Mouse (Mus musculus): ENCODE results near the gene Mrc1. TPM values are rescaled to one million over a fixed set of nuclear protein-coding genes. Genes with fewer than 3 reads are reported as not detected.

Mrc1 gene
- polyA plus RNA-seq, 1 experiment from 2014 or later: 5.3 TPM

DNA sequence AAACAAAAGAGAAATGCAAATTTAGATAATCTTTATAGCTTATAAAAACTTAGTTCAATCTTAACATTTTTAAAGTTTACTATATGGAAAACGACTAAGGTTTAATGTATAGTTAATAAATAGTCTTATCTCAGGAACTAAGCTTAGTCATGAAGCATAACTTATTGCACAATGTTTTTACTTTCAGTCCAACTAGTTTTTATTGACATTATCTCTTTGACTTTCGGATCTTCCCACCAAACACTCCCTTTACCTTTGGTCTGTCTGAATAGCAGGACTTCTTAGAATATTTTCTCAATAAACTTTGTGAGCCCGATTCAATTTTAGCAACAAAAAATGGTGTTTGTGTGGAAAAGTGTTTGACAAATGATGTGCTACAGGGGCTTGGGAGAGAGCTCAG, 12.5 kb upstream of the Mrc1 start:
- Histone ChIP-seq H3K36me3 (no peaks in the 10 kb centered on the region), H3K4me3 (replicated peaks) (no peak overlapping the region), H3K27me3 (no peaks in the 10 kb centered on the region), H3K27ac (no peak overlapping the region), H3K9me3 (replicated peaks) (no peaks in the 10 kb centered on the region), H3K4me2 (no peak overlapping the region), H3K9ac (no peak overlapping the region), H3K4me1 (no peaks in the 10 kb centered on the region)
- 82% methylated on average over 3 of the region's 3 CpGs for WGBS
- ATAC-seq (replicated peaks; ENCODE audit: low FRiP score): no peak

DNA sequence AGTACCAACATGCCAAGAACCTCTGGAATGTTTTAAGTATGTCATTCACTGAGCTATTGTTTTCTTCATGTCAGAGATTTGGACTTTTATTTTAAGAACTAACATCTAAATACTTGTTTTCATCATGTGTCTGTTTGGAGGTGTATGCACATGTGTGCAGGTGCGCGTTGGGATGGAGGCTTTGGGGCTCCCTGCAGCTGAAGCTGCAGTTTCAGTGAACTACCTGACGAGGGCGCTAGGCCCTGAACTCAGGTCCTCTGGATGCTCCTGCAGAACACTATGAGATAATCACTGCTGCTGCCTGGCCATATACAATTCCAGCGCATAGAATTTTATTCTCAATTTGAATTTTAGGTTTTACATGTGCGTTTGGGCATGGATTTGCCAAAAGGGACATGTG, 11.1 kb upstream of the Mrc1 start:
- Histone ChIP-seq H3K27ac (no peak overlapping the region), H3K36me3 (no peaks in the 10 kb centered on the region), H3K4me2 (no peak overlapping the region), H3K27me3 (no peaks in the 10 kb centered on the region), H3K4me1 (no peaks in the 10 kb centered on the region), H3K9ac (no peak overlapping the region), H3K9me3 (replicated peaks) (no peaks in the 10 kb centered on the region), H3K4me3 (replicated peaks) (no peak overlapping the region)
- ATAC-seq (replicated peaks; ENCODE audit: low FRiP score): no peak
- whole genome bisulfite sequencing: 73% methylated on average over 6 of the region's 6 CpGs

DNA sequence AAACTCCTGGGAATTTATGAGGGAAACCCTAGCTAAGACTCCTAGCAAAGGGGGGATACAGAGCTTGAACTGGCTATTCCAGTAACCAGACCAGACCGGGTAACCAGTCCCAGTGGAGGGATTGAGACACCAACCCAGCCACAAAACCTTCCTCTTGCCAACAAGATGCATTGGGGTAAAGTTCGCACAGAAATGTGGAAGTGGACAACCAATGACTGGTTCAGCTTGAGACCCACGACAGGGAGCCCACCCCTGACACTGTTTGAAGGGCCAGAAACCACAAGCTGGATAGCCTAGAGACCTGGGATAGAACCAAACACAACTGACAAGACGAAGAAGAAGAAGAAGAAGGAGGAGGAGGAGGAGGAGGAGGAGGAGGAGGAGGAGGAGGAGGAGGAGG, 4.8 kb upstream of the Mrc1 start:
- Histone ChIP-seq H3K4me3 (replicated peaks) (no peak overlapping the region), H3K9me3 (replicated peaks) (no peaks in the 10 kb centered on the region), H3K4me2 (no peak overlapping the region), H3K27me3 (no peaks in the 10 kb centered on the region), H3K9ac (no peak overlapping the region), H3K27ac (no peak overlapping the region), H3K4me1 (0 out of 2 replicates have a peak, but pooled peaks cover 3% of the 10 kb centered on the region), H3K36me3 (no peaks in the 10 kb centered on the region)
- no peak for ATAC-seq (replicated peaks; ENCODE audit: low FRiP score)
- 79% methylated on average over 3 of the region's 4 CpGs for WGBS

DNA sequence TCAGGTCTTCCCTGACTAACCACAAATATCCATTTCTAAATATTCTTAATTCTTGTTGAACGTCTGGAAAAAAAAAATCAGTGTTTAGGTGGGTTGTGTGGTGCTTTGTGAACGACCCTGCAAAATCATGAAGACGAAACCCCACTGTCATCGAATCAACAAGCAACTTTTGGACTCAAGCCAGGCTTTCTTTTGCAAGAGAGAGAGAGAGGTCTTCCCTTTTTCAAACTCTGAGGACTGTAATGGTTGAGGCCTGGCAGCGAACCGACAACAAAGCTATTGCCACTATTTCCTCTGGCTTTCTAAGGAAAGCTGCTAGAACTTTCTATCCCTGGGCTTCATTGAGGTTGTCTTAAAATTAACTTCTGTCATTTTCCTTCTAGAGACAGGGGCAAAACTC, 697 bp upstream of the Mrc1 start:
- H3K27me3 ChIP-seq: no peaks in the 10 kb centered on the region
- no peak for ATAC-seq (replicated peaks; ENCODE audit: low FRiP score)
- 77% methylated on average over 6 of the region's 6 CpGs for WGBS
- H3K9me3 ChIP-seq (replicated peaks): no peaks in the 10 kb centered on the region
- H3K36me3 ChIP-seq: no peaks in the 10 kb centered on the region
- 0 out of 2 replicates have a peak, but pooled peaks cover 3% of the 10 kb centered on the region for H3K4me1 ChIP-seq
- no peak overlapping the region for H3K9ac ChIP-seq
- H3K4me2 ChIP-seq: no peak overlapping the region
- H3K4me3 ChIP-seq (replicated peaks): no peak overlapping the region
- no peak overlapping the region for H3K27ac ChIP-seq

DNA sequence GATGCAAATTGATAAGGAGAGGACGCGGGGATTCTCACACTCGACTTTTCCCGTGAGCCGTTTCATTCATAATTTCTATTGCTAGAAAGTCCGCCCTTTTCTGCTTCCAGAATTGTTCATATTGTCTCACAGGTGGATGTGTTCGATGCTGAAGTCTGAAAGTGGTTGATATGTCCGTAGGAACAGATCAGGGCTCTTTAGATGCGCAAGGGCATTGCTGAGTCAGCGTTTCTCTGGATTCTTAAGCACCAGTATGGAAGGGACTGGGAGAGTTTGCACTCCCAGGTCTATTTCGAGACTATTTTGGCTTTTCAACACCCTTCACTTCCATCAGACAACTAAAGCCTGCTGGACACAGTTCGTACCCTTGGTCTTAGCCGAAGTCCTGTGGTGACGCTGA, 787 bp downstream of the Mrc1 start:
- 0 out of 2 replicates have a peak, but pooled peaks cover 3% of the 10 kb centered on the region for H3K4me1 ChIP-seq
- no peaks in the 10 kb centered on the region for H3K36me3 ChIP-seq
- no peak overlapping the region for H3K27ac ChIP-seq
- no peak overlapping the region for H3K9ac ChIP-seq
- 92% methylated on average over 14 of the region's 14 CpGs for WGBS
- H3K27me3 ChIP-seq: no peaks in the 10 kb centered on the region
- no peak overlapping the region for H3K4me3 ChIP-seq (replicated peaks)
- ATAC-seq (replicated peaks; ENCODE audit: low FRiP score): no peak
- no peaks in the 10 kb centered on the region for H3K9me3 ChIP-seq (replicated peaks)
- H3K4me2 ChIP-seq: no peak overlapping the region

DNA sequence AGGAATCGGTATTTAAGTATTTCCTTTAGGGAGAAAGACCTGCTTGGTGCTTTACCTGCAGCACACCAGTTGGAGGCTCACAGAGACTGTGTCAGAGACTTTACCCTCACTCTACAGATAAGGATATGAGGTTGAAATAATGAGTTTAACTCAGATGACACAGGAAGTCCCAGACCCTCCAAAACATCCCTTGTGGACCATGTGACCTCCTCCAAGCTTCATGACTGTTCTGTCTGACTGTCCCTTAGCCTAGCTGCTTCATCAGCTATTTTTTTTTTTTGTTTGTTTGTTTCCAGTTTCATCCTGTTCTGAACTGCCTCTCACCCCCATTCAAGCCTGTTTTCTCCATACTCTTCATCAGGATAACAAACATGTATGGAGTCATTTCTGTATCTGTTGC, 3.7 kb downstream of the Mrc1 start:
- ATAC-seq (replicated peaks; ENCODE audit: low FRiP score): no peak
- no peak overlapping the region for H3K4me3 ChIP-seq (replicated peaks)
- no peak overlapping the region for H3K4me2 ChIP-seq
- H3K36me3 ChIP-seq: no peaks in the 10 kb centered on the region
- 0 out of 2 replicates have a peak, but pooled peaks cover 3% of the 10 kb centered on the region for H3K4me1 ChIP-seq
- WGBS: 75% methylated on average over 1 of the region's 1 CpGs
- no peak overlapping the region for H3K9ac ChIP-seq
- H3K27ac ChIP-seq: no peak overlapping the region
- no peaks in the 10 kb centered on the region for H3K27me3 ChIP-seq
- H3K9me3 ChIP-seq (replicated peaks): no peaks in the 10 kb centered on the region

DNA sequence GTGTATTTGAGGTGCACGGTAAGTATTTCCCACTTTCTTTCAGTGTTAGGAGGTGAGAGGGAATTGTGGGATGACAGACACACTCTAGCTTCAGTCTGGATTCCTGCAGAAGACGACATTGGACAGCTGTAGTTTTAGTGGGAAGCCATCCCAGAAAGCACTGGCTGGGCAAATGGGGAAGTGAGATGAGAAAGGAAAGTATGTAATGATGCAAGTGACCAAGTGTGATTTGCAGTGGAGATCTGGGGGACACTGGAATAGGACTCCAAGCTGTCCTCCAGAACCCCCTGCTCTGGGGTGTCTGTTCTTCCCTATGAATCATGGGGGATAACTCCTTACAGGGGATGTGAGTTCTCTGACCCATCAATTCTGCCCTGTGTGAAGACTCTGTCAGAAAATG, 4.8 kb downstream of the Mrc1 start:
- no peaks in the 10 kb centered on the region for H3K36me3 ChIP-seq
- no peak overlapping the region for H3K4me3 ChIP-seq (replicated peaks)
- H3K4me1 ChIP-seq: 0 out of 2 replicates have a peak, but pooled peaks cover under 1% of the 10 kb centered on the region
- WGBS: 68% methylated on average over 2 of the region's 2 CpGs
- H3K27me3 ChIP-seq: no peaks in the 10 kb centered on the region
- H3K4me2 ChIP-seq: no peak overlapping the region
- no peak overlapping the region for H3K27ac ChIP-seq
- no peak overlapping the region for H3K9ac ChIP-seq
- ATAC-seq (replicated peaks; ENCODE audit: low FRiP score): no peak
- no peaks in the 10 kb centered on the region for H3K9me3 ChIP-seq (replicated peaks)

DNA sequence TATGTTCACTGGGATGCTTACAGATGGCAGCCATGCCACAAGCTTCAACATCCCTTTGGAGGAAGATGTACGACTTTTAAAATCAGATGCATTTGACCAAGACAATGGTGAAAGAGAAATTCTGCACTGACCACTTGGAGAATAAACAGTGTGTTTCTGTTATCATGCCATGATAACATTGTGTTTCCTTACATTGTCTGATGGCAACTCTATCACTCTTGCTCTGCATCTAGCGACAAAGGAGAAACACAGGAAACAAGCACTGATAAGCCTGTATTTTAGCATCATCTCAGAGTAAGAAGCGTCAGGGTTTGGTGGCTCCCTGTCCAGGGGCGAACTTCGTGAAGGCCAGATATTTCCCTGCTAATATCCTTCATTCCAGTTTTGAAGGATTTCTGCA, 6.1 kb downstream of the Mrc1 start:
- Histone ChIP-seq H3K27me3 (no peaks in the 10 kb centered on the region), H3K9ac (no peak overlapping the region), H3K36me3 (no peaks in the 10 kb centered on the region), H3K4me3 (replicated peaks) (no peak overlapping the region), H3K4me1 (no peaks in the 10 kb centered on the region), H3K9me3 (replicated peaks) (no peaks in the 10 kb centered on the region), H3K27ac (no peak overlapping the region), H3K4me2 (no peak overlapping the region)
- WGBS: 84% methylated on average over 5 of the region's 5 CpGs
- no peak for ATAC-seq (replicated peaks; ENCODE audit: low FRiP score)

DNA sequence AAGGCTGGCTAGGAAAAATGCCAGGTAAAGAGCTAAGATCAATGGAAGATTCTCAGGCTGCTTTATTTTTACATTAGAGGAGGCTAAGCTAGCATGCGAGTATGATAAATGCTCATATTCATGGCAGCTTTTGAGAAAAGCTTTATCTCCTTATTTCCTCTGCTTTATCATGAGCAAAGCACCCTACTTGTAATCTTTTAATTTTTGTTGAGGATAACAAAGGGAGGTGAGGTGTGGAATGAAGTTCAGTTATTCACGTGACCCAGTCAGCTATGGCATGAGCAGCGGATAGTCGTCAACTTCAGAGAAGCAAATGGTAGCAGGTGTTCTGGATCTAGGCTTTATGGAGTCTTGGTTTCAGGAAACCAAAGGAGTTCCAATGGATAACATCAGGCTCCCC, 7.7 kb downstream of the Mrc1 start:
- H3K27me3 ChIP-seq: no peaks in the 10 kb centered on the region
- ATAC-seq (replicated peaks; ENCODE audit: low FRiP score): no peak
- H3K9ac ChIP-seq: no peak overlapping the region
- 73% methylated on average over 4 of the region's 4 CpGs for WGBS
- H3K9me3 ChIP-seq (replicated peaks): no peaks in the 10 kb centered on the region
- H3K36me3 ChIP-seq: no peaks in the 10 kb centered on the region
- no peak overlapping the region for H3K4me2 ChIP-seq
- H3K4me3 ChIP-seq (replicated peaks): no peak overlapping the region
- no peaks in the 10 kb centered on the region for H3K4me1 ChIP-seq
- H3K27ac ChIP-seq: no peak overlapping the region

DNA sequence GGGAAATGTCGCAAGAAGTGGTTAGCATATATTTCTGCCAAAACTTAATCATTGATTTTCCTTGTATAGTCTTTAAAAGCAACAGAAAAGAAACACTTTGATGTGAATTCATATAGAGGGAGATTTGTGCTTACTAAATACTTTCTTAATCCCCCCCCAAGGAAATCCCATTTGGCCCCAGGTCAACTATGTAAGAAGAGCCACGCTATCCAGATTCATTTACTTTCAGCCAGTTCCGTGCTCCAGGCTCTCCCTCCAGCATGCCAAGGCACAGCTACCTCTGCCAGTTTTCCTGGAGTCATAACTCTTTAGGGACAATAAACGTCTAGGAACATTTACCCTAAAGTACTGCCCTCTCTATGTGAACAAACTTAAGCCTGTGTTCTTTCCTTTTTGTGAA, 8.5 kb downstream of the Mrc1 start:
- no peak for ATAC-seq (replicated peaks; ENCODE audit: low FRiP score)
- Histone ChIP-seq H3K4me3 (replicated peaks) (no peak overlapping the region), H3K4me2 (no peak overlapping the region), H3K9me3 (replicated peaks) (no peaks in the 10 kb centered on the region), H3K27ac (no peak overlapping the region), H3K9ac (no peak overlapping the region), H3K36me3 (no peaks in the 10 kb centered on the region), H3K4me1 (no peaks in the 10 kb centered on the region), H3K27me3 (no peaks in the 10 kb centered on the region)
- 32% methylated on average over 4 of the region's 4 CpGs for WGBS

DNA sequence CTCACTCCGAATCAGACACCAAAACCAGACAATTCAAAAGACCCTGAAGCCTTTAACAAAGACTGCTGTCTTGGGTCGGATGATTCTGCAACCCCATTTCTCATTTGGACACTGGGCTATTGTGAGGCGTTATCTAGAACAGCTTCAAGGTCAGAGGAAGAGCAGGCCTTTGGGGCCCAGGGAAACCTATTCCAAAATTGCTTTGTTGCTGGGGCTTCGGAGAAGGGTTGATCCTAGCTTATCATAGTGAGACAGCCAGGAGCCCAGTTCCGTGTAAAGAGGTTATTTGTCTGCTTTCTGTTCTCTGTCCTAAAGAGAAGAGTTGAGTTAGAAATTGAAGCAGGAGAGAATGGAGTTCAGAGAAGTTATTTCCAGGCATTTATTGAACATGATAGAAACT, 10.0 kb downstream of the Mrc1 start:
- no peak for ATAC-seq (replicated peaks; ENCODE audit: low FRiP score)
- no peak overlapping the region for H3K9ac ChIP-seq

DNA sequence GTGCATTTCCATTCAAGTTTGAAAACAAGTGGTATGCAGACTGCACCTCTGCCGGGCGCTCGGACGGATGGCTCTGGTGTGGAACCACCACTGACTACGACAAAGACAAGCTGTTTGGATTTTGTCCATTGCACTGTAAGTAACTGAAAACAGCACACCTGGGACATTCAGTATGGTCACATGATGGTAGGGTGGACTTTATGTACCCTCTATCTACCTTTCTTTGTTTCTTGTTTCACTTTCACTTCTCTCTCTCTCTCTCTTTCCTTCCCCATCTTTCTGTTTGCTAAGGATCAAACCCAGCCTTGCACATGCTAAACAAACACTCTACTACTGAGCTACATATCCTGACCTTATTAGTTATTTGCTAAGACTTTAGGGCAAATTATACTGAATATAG, 15.0 kb downstream of the Mrc1 start:
- ATAC-seq (replicated peaks; ENCODE audit: low FRiP score): no peak
- no peaks in the 10 kb centered on the region for H3K27me3 ChIP-seq
- H3K4me3 ChIP-seq (replicated peaks): no peak overlapping the region
- H3K4me1 ChIP-seq: no peaks in the 10 kb centered on the region
- H3K36me3 ChIP-seq: no peaks in the 10 kb centered on the region
- H3K4me2 ChIP-seq: no peak overlapping the region
- H3K9me3 ChIP-seq (replicated peaks): no peaks in the 10 kb centered on the region
- no peak overlapping the region for H3K9ac ChIP-seq
- 87% methylated on average over 5 of the region's 5 CpGs for WGBS
- no peak overlapping the region for H3K27ac ChIP-seq

More for the DNA sequence above, 10.0 kb downstream of the Mrc1 start:
- Histone ChIP-seq H3K4me3 (replicated peaks) (no peak overlapping the region), H3K9me3 (replicated peaks) (no peaks in the 10 kb centered on the region), H3K27ac (no peak overlapping the region), H3K27me3 (no peaks in the 10 kb centered on the region), H3K4me2 (no peak overlapping the region), H3K4me1 (no peaks in the 10 kb centered on the region), H3K36me3 (no peaks in the 10 kb centered on the region)
- 72% methylated on average over 5 of the region's 5 CpGs for whole genome bisulfite sequencing

DNA sequence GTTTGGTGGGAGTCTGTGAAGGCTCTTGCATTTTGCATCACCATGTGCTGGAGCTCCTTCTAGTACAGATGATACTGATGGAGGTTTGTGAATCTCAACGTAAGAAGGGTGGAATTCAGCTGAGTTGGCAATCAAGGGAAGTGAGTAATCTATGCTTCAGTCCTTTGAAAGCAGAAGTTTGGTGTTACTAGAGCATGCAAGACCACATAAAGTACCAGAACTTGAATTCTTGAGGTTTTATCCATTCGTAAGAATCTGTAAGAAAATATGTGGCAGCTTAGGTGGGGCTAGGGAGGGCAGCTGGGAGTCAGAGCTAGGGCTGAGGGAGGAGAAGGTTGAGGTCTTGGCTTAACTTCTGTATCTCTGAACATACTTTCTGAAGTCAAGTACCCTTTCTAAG, 15.5 kb downstream of the Mrc1 start:
- Histone ChIP-seq H3K36me3 (no peaks in the 10 kb centered on the region), H3K4me1 (no peaks in the 10 kb centered on the region), H3K9me3 (replicated peaks) (no peaks in the 10 kb centered on the region), H3K27me3 (no peaks in the 10 kb centered on the region), H3K4me2 (no peak overlapping the region), H3K27ac (no peak overlapping the region), H3K9ac (no peak overlapping the region), H3K4me3 (replicated peaks) (no peak overlapping the region)
- 75% methylated on average over 2 of the region's 2 CpGs for WGBS
- no peak for ATAC-seq (replicated peaks; ENCODE audit: low FRiP score)
